Mouse (Mus musculus) limb, embryonic 15.5 days (tissue): ENCODE results near the gene Gins1. TPM values are rescaled to one million over a fixed set of nuclear protein-coding genes. Genes with fewer than 3 reads are reported as not detected.

Experiments
- ATAC-seq: fragments of 200-750 bp; cut with Nextera tagmentation; 2 replicates; pipeline ENCODE4 v1.8.0; 2017; ENCODE audit warnings: low read depth, moderate TSS enrichment; ENCODE audit not compliant: insufficient number of reproducible peaks, low FRiP score, low TSS enrichment
- H3K27ac ChIP-seq: fragments of 300-500 bp; sonication (generic); 2 replicates; pipeline ENCODE4 v1.5.1; 2015; ENCODE audit warnings: moderate library complexity, mild to moderate bottlenecking, inconsistent platforms
- H3K27me3 ChIP-seq: fragments of 300-500 bp; sonication (generic); 2 replicates; pipeline ENCODE4 v1.6.1; 2015; ENCODE audit warnings: inconsistent platforms
- H3K36me3 ChIP-seq: fragments of 300-500 bp; sonication (generic); 2 replicates; pipeline ENCODE4 v1.6.1; 2015; ENCODE audit warnings: inconsistent platforms
- H3K4me1 ChIP-seq: fragments of 300-500 bp; sonication (generic); 2 replicates; pipeline ENCODE4 v1.6.1; 2015; ENCODE audit warnings: inconsistent platforms
- H3K4me2 ChIP-seq: fragments of 300-500 bp; sonication (generic); 2 replicates; pipeline ENCODE4 v1.6.1; 2015; ENCODE audit warnings: mild to moderate bottlenecking, inconsistent platforms
- H3K4me3 ChIP-seq: fragments of 300-500 bp; sonication (generic); 2 replicates; pipeline ENCODE4 v1.5.1; 2015; ENCODE audit warnings: mild to moderate bottlenecking, inconsistent platforms
- H3K9ac ChIP-seq: fragments of 300-500 bp; sonication (generic); 2 replicates; pipeline ENCODE4 v1.6.1; 2015; ENCODE audit warnings: inconsistent platforms
- H3K9me3 ChIP-seq: fragments of 300-500 bp; sonication (generic); 2 replicates; pipeline ENCODE4 v1.6.1; 2016; ENCODE audit warnings: inconsistent platforms
- WGBS: fragments of 180-500 bp; shearing (Covaris S2); methylation state at CpG from one replicate; pipeline ENCODE4 v1.1.7; 2015; 5-methylcytosine and 5-hydroxymethylcytosine counted together
- polyA plus RNA-seq: library from polyadenylated mRNA; unstranded; fragments of >200 nt; fragmentation: Nextera tagmentation; extraction: Ambion mirVana; gene quantifications from 2 replicates; pipeline ENCODE4 v1.2.1, GENCODE M21; 2015

Gins1 gene
- polyA plus RNA-seq, 1 experiment from 2014 or later: 29.1 TPM

DNA sequence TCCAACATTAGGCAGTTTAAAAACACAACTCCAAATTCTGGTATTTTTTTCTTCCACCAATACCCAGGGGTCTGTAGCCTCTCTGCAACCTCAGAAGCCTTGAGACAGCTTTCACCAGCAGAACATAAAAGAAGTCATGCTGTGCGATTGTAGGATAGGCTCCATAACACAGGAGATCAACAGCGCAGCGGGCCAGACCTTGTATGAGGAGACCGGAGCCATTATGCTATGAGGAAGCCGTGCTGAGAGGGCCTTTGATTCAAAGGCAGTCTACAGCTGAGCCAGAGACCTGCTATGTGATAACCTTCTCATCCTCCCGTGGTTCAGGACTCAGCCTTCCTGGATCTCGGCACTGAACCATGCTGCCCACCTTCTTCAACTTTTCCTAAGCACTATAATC, 66.7 kb downstream of the Gins1 start:
- Histone ChIP-seq H3K27ac (no peak overlapping the region), H3K4me3 (no peak overlapping the region), H3K4me1 (no peaks in the 10 kb centered on the region), H3K9me3 (no peaks in the 10 kb centered on the region), H3K36me3 (peaks cover 30% of the 10 kb centered on the region), H3K9ac (no peak overlapping the region), H3K27me3 (no peaks in the 10 kb centered on the region), H3K4me2 (no peak overlapping the region)
- 85% methylated on average over 7 of the region's 7 CpGs for WGBS
- no peak for ATAC-seq

DNA sequence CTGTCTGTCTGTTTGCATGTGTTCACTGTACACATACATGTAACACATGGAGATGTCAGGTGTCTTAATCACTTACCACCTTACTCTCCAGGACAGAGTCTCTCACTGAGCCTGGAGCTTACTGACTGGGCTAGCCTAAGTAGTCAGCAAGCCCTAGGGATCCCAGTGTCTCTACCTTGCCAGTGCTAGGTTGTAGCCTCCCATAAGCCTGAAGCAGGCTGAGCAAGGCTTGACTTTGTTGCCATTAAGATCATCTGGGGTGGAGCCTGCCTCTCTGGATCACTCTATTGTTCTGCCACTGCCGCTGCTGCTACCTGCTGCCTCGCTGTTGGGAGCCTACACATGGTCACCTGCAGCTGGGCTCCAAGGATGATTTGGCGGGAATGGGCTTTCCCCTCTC, 67.5 kb downstream of the Gins1 start:
- no peak overlapping the region for H3K27ac ChIP-seq
- peaks cover 24% of the 10 kb centered on the region for H3K36me3 ChIP-seq
- no peaks in the 10 kb centered on the region for H3K4me1 ChIP-seq
- no peaks in the 10 kb centered on the region for H3K9me3 ChIP-seq
- ATAC-seq: no peak
- H3K27me3 ChIP-seq: no peaks in the 10 kb centered on the region
- 96% methylated on average over 3 of the region's 3 CpGs for WGBS
- no peak overlapping the region for H3K9ac ChIP-seq
- H3K4me3 ChIP-seq: no peak overlapping the region
- H3K4me2 ChIP-seq: no peak overlapping the region

DNA sequence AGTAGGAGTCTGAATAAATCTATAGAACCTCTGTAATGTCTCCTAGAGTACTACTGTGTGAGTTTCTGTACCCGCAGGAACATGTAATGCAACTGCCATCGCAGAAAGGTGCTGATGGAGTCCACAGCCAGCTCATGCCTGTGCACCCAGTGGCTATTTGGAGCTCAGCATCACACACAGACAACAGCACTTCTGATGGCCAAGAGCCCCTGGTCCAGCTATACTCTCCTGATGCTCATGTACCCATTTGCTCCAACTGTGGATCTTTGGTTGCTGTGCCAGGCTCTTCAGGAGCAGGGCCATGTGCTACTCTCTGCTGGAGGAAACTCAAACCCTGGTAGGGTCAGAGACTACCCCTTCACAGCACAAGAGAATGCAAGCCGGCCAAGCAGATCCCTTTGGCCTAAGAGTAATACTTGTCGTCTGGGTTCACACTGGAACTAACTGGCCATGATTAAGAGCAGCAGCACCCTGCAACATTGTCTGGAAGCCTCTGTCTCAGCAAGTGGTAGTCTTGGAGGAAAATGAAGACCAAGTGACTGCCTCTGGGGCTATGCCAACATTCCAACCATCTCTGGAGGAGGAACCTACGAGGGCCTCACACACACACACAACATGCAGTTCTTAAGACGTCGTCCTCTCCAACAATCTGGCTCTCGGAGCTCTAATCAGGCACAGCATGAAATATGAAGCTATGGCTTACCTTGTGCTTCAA, 68.4 kb downstream of the Gins1 start:
- no peak overlapping the region for H3K4me2 ChIP-seq
- no peaks in the 10 kb centered on the region for H3K4me1 ChIP-seq
- no peaks in the 10 kb centered on the region for H3K9me3 ChIP-seq
- peaks cover 18% of the 10 kb centered on the region for H3K36me3 ChIP-seq
- H3K4me3 ChIP-seq: no peak overlapping the region
- H3K27ac ChIP-seq: no peak overlapping the region
- 83% methylated on average over 8 of the region's 8 CpGs for WGBS
- no peak for ATAC-seq
- no peaks in the 10 kb centered on the region for H3K27me3 ChIP-seq
- H3K9ac ChIP-seq: no peak overlapping the region

GRCm38 (mm10) chr2:150976871-150977270, 71.7 kb downstream of the Gins1 start:
- ATAC-seq: no peak
- 96% methylated on average over 5 of the region's 5 CpGs for WGBS

GRCm38 (mm10) chr2:150977676-150978075, 72.5 kb downstream of the Gins1 start:
- no peak overlapping the region for H3K27ac ChIP-seq
- no peak for ATAC-seq
- WGBS: 87% methylated on average over 6 of the region's 6 CpGs

More at GRCm38 (mm10) chr2:150976871-150977270, 71.7 kb downstream of the Gins1 start:
- no peak overlapping the region for H3K27ac ChIP-seq
- peaks cover 11% of the 10 kb centered on the region for H3K36me3 ChIP-seq
- no peak overlapping the region for H3K9ac ChIP-seq
- H3K9me3 ChIP-seq: no peaks in the 10 kb centered on the region
- no peaks in the 10 kb centered on the region for H3K4me1 ChIP-seq
- H3K27me3 ChIP-seq: no peaks in the 10 kb centered on the region
- H3K4me3 ChIP-seq: no peak overlapping the region
- no peak overlapping the region for H3K4me2 ChIP-seq

DNA sequence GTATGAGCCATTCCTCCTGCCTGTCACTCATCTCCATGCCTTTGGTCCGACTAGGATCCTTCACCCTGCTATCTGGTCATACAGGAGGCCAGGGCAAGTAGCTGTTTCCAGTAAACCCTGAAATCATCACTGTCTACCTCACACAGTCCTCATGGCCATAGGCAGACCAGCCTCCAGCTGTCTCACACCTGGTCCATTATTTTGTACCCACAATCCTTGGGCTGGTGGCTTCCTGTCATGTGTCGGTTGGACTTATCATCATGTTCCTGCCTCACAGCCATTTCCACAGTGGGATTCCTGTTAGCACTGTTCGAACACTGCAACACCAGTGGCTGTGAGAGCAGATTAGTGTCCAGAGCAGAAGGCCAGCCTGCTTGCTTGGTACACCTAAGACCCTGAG, 73.6 kb downstream of the Gins1 start:
- 83% methylated on average over 3 of the region's 3 CpGs for WGBS
- Histone ChIP-seq H3K36me3 (0 out of 2 replicates have a peak, but pooled peaks cover under 1% of the 10 kb centered on the region), H3K9ac (no peak overlapping the region)

More at GRCm38 (mm10) chr2:150977676-150978075, 72.5 kb downstream of the Gins1 start:
- H3K36me3 ChIP-seq: peaks cover 8% of the 10 kb centered on the region
- no peak overlapping the region for H3K4me2 ChIP-seq
- H3K9me3 ChIP-seq: no peaks in the 10 kb centered on the region
- no peak overlapping the region for H3K4me3 ChIP-seq
- H3K27me3 ChIP-seq: no peaks in the 10 kb centered on the region
- H3K4me1 ChIP-seq: no peaks in the 10 kb centered on the region
- no peak overlapping the region for H3K9ac ChIP-seq

DNA sequence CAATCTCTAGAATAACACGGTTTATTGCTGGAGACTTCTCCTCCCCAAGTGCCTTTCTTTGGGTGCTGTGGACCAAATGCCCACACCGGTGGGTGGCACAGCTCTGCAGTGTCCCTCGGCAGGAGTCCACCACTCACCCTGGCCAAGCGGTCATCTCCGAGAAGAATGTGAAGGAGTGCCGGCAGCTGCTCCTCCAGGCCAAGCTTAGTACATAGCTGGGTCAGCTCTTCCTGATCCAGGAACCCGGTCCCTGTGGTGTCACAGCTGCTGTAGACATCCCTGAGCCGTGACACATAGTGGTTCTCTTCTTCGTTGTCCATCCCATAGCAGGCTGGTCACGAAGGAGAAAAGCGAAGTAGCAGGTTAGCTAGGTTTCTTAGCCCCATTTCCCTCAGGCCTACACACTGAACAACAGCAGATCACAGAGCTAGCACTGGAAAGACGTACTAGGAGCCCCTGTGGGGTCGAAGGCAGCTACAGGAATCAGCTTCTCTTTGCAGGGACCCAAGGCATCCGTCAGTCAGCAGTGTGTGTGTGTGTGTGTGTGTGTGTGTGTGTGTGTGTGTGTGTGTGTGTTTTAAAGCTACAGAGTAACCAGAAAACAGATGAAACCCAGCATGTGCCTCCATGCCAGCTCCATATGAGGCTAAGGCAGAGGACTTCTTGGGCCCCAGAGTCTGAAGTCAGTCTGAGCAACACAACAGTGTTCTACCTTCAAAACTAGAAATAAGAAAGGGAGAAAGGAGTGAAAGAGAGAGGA, 74.8 kb downstream of the Gins1 start:
- Histone ChIP-seq H3K4me1 (no peaks in the 10 kb centered on the region), H3K27ac (no peak overlapping the region), H3K36me3 (no peaks in the 10 kb centered on the region), H3K4me2 (no peak overlapping the region), H3K4me3 (no peak overlapping the region), H3K9ac (no peak overlapping the region), H3K9me3 (no peaks in the 10 kb centered on the region), H3K27me3 (no peaks in the 10 kb centered on the region)
- 87% methylated on average over 14 of the region's 14 CpGs for WGBS
- no peak for ATAC-seq

More for the DNA sequence above, 73.6 kb downstream of the Gins1 start:
- Histone ChIP-seq H3K4me1 (no peaks in the 10 kb centered on the region), H3K4me3 (no peak overlapping the region), H3K27ac (no peak overlapping the region), H3K4me2 (no peak overlapping the region), H3K9me3 (no peaks in the 10 kb centered on the region), H3K27me3 (no peaks in the 10 kb centered on the region)
- ATAC-seq: no peak

Other genes with a start within 250 kb of the Gins1 start
- 6.1 and 7.3 TPM in 2 replicates for gene Acss1, start 236.9 kb upstream of the Gins1 start, polyA plus RNA-seq
- gene Vsx1, start 216.0 kb upstream of the Gins1 start, polyA plus RNA-seq: not detected in 2 replicates
- 26.2 and 26.6 TPM in 2 replicates for gene Entpd6, start 156.4 kb upstream of the Gins1 start, polyA plus RNA-seq
- 92.8 and 102 TPM in 2 replicates for gene Pygb, start 118.7 kb upstream of the Gins1 start, polyA plus RNA-seq
- 75.3 and 78.8 TPM in 2 replicates for gene Abhd12, start 659 bp upstream of the Gins1 start, polyA plus RNA-seq
- gene Ninl, start 134.0 kb downstream of the Gins1 start, polyA plus RNA-seq: 5.7 and 6.1 TPM in 2 replicates
- 43.8 and 45.2 TPM in 2 replicates for gene Nanp, start 134.0 kb downstream of the Gins1 start, polyA plus RNA-seq
- gene Gm14151, start 186.9 kb downstream of the Gins1 start, polyA plus RNA-seq: not detected in 2 replicates
- not detected in 2 replicates for gene Gm14147, start 192.8 kb downstream of the Gins1 start, polyA plus RNA-seq